Mouse (Mus musculus) midbrain, embryonic 13.5 days (tissue): ENCODE measurements around the gene Trim72. TPM values are rescaled to one million over a fixed set of nuclear protein-coding genes. Genes with fewer than 3 reads are reported as not detected.
"Not testable (repeated sequence)": the region's sequence is repeated elsewhere in the genome, so short reads cannot be mapped to it uniquely, and the experiment has no call there.

Source experiments
- ATAC-seq: fragments of 200-750 bp; cut with Nextera tagmentation; 2 replicates; pipeline ENCODE4 v1.8.0; 2017; ENCODE audit warnings: mild to moderate bottlenecking, moderate TSS enrichment, moderate library complexity
- H3K27ac ChIP-seq: fragments of 300-500 bp; sonication (generic); 2 replicates; pipeline ENCODE4 v1.5.1; 2015; ENCODE audit warnings: inconsistent platforms, mild to moderate bottlenecking, moderate library complexity
- H3K27me3 ChIP-seq: fragments of 300-500 bp; sonication (generic); 2 replicates; pipeline ENCODE4 v1.6.1; 2015; ENCODE audit warnings: mild to moderate bottlenecking, inconsistent platforms
- H3K36me3 ChIP-seq: fragments of 300-500 bp; sonication (generic); 2 replicates; pipeline ENCODE4 v1.6.1; 2015; ENCODE audit warnings: mild to moderate bottlenecking, inconsistent platforms
- H3K4me1 ChIP-seq: fragments of 300-500 bp; sonication (generic); replicated peaks from 2 replicates; pipeline ENCODE4 v1.6.1; 2015; ENCODE audit warnings: inconsistent platforms
- H3K4me2 ChIP-seq: fragments of 300-500 bp; sonication (generic); replicated peaks from 2 replicates; pipeline ENCODE4 v1.6.1; 2015; ENCODE audit warnings: moderate library complexity, mild to moderate bottlenecking, inconsistent platforms
- H3K4me3 ChIP-seq: fragments of 300-500 bp; sonication (generic); replicated peaks from 2 replicates; pipeline ENCODE4 v1.5.1; 2015; ENCODE audit warnings: mild to moderate bottlenecking, inconsistent platforms
- H3K9ac ChIP-seq: fragments of 300-500 bp; sonication (generic); replicated peaks from 2 replicates; pipeline ENCODE4 v1.6.1; 2015; ENCODE audit warnings: mild to moderate bottlenecking, inconsistent platforms
- H3K9me3 ChIP-seq: fragments of 300-500 bp; sonication (generic); 2 replicates; pipeline ENCODE4 v1.6.1; 2016; ENCODE audit warnings: mild to moderate bottlenecking, inconsistent platforms
- WGBS: fragments of 180-500 bp; shearing (Covaris S2); methylation state at CpG from one replicate; pipeline ENCODE4 v1.1.7; 2015; 5-methylcytosine and 5-hydroxymethylcytosine counted together
- polyA plus RNA-seq: library from polyadenylated mRNA; unstranded; fragments of >200 nt; fragmentation: Nextera tagmentation; extraction: Ambion mirVana; gene quantifications from 2 replicates; pipeline ENCODE4 v1.2.1, GENCODE M21; 2015

The Trim72 gene
- polyA plus RNA-seq, 1 experiment from 2014 or later, result not detected

DNA sequence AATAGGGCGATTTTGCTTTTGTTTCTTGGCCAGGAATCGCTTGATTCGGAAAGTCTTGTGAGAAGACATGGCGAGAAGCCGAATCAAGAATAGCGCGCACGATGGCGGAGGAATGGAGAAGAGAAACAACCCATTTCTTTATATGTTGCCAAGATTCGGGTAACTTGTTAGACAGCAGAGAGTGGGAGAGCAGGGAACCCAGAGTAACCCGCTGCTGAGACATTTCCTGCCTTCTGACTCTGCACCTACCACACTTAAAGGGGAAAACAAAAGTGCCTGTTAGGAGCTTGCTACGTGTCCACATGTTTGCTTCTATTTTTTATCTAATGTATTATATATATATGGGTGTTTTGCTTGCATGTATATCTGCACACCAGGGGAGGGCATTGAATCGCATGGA is 9.4 kb downstream of the Trim72 start:
- WGBS, result 91% methylated on average over 13 of the region's 13 CpGs
- no peaks in the 10 kb centered on the region for H3K4me1 ChIP-seq
- H3K36me3 ChIP-seq, result no peaks in the 10 kb centered on the region
- no peak overlapping the region for H3K27ac ChIP-seq
- H3K9me3 ChIP-seq, result no peaks in the 10 kb centered on the region
- no peak overlapping the region for H3K4me3 ChIP-seq
- no peak overlapping the region for H3K9ac ChIP-seq
- no peak for ATAC-seq
- no peak overlapping the region for H3K4me2 ChIP-seq
- no peaks in the 10 kb centered on the region for H3K27me3 ChIP-seq

DNA sequence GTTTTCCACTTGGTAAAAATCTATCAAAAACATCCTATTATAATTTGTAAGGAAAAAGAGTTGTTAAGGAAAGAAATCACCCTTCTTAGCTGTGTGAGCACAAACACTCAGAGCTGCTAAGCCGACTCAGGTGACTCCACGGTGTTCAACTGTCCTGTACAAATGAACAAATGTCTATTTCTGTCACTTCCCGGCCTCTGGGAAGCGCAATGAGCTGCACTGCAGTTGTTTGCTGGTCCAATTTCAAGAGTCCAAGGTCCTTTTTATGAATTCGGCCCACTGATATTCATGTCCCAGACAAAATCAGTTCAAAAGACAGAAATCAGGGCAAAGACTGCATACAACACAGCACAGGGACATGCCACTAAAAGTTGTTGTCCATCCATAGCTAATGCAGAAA is 12.4 kb downstream of the Trim72 start:
- WGBS, result 84% methylated on average over 5 of the region's 5 CpGs
- not testable (repeated sequence) for H3K36me3 ChIP-seq, H3K9ac ChIP-seq, ATAC-seq, H3K4me1 ChIP-seq, H3K9me3 ChIP-seq, H3K4me2 ChIP-seq, H3K4me3 ChIP-seq, H3K27me3 ChIP-seq, H3K27ac ChIP-seq

DNA sequence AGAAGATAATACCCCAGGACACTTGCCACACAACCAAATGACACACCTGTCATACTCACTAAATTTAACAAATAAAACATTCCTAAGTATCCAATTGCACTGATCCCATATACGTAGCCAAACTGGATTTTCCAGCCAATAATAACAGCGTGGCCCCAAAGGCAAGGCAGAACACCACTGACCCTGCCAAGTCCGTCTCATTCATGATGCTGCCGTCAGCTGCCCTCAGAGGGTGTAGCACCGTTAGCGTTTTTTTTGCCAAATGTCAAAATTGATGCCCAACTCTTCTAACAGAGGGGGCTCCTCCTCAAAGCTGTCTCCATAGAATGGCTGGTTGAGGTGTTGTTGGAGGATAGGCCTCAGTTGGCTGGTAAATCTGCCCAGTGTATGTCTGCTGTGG is 12.9 kb downstream of the Trim72 start:
- no peak overlapping the region for H3K4me3 ChIP-seq
- H3K9ac ChIP-seq, result no peak overlapping the region
- 91% methylated on average over 6 of the region's 6 CpGs for WGBS
- H3K27ac ChIP-seq, result no peak overlapping the region
- no peak for ATAC-seq
- no peaks in the 10 kb centered on the region for H3K4me1 ChIP-seq
- no peaks in the 10 kb centered on the region for H3K9me3 ChIP-seq
- no peak overlapping the region for H3K4me2 ChIP-seq
- no peaks in the 10 kb centered on the region for H3K36me3 ChIP-seq
- H3K27me3 ChIP-seq, result no peaks in the 10 kb centered on the region

DNA sequence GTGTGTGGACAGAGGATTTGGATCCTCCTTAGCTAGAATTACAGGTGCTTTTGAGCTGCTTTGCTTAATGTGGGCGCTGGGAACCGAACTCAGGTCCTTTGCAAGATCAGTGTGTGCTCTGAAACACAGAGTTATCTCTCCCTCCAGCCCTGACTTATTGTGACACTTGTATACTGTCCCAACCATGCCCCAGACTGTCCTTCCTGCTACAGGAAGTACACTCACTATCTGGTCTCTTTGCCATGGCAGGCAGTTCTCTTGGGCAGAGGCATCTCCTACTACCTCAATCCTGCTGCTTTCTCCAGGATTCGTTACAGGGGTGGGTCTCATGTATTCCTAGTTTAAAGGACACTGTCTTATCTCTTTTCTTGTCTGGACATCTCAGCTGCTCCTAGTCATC is 14.5 kb downstream of the Trim72 start:
- H3K9ac ChIP-seq, result no peak overlapping the region
- 84% methylated on average over 3 of the region's 3 CpGs for WGBS
- H3K4me2 ChIP-seq, result no peak overlapping the region
- no peak for ATAC-seq
- no peaks in the 10 kb centered on the region for H3K27me3 ChIP-seq
- H3K4me1 ChIP-seq, result no peaks in the 10 kb centered on the region
- no peaks in the 10 kb centered on the region for H3K36me3 ChIP-seq
- no peak overlapping the region for H3K27ac ChIP-seq
- no peak overlapping the region for H3K4me3 ChIP-seq
- no peaks in the 10 kb centered on the region for H3K9me3 ChIP-seq

DNA sequence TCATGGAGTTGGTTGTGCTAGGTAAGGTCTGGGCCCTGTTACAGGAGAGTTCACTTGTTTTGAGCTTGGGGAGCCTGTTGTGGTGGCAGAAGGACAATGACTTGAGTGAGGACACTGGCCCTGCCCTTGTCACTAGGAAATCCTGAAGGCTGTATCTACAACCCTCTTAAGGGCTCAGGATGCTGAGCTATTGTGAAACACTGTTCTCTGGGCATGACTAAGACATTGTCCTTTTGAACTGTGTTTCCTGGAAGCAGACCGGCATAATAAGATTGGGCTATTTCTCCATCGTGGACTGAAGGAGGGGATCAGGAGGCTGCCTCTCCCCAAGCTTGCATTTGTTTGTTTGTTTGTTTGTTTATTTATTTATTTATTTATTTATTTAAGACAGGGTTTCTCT is 15.4 kb downstream of the Trim72 start:
- Histone ChIP-seq H3K9me3 (no peaks in the 10 kb centered on the region), H3K4me1 (no peaks in the 10 kb centered on the region), H3K4me3 (no peak overlapping the region), H3K27ac (no peak overlapping the region), H3K9ac (no peak overlapping the region), H3K36me3 (no peaks in the 10 kb centered on the region), H3K27me3 (no peaks in the 10 kb centered on the region), H3K4me2 (no peak overlapping the region)
- WGBS, result 79% methylated on average over 2 of the region's 2 CpGs
- no peak for ATAC-seq

DNA sequence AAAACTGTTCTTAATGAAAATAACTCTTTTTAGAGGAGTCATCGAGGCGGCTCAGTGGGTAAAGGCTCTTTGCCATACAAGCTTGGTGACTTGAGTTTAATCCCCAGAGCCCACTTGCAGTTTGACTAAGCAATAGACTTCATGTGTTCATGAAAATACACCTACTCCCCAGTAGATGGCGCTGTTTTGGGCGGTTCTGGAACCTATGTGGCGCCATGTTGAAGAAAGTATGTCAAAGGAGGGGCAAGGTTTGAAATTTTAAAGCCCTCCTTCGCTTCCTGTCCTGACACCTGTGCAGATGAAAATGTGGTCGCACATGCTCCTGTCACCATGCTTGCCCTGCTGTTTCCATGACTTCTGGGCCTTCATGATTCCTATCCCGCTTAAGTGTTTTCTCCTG is 19.2 kb downstream of the Trim72 start:
- H3K36me3 ChIP-seq, result no peaks in the 10 kb centered on the region
- H3K9me3 ChIP-seq, result no peaks in the 10 kb centered on the region
- H3K27ac ChIP-seq, result no peak overlapping the region
- no peak overlapping the region for H3K9ac ChIP-seq
- no peaks in the 10 kb centered on the region for H3K4me1 ChIP-seq
- no peak overlapping the region for H3K4me2 ChIP-seq
- 63% methylated on average over 8 of the region's 8 CpGs for WGBS
- H3K27me3 ChIP-seq, result no peaks in the 10 kb centered on the region
- no peak for ATAC-seq
- no peak overlapping the region for H3K4me3 ChIP-seq

DNA sequence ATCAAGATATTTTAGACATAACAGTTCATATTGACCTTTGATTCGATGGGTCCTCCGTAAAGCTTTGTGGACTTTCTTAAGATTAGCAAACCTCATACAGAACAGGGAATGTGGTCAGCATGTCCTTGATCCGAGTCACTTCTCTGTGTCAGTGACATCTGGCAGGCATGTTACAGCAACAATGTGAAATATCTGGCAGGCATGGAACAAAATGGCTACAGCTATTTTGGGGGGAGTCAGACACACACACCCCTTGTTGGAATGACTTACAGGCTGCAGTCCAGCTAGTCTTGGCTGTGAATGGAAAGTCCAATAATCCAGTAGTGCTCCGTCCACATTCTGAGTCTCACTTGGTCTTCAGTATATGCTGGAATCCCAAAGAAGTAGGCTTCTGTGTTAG is 19.8 kb downstream of the Trim72 start:
- Histone ChIP-seq H3K4me1 (no peaks in the 10 kb centered on the region), H3K4me2 (no peak overlapping the region), H3K27me3 (no peaks in the 10 kb centered on the region), H3K4me3 (no peak overlapping the region), H3K36me3 (no peaks in the 10 kb centered on the region), H3K27ac (no peak overlapping the region), H3K9me3 (no peaks in the 10 kb centered on the region), H3K9ac (no peak overlapping the region)
- 96% methylated on average over 4 of the region's 4 CpGs for WGBS
- no peak for ATAC-seq

DNA sequence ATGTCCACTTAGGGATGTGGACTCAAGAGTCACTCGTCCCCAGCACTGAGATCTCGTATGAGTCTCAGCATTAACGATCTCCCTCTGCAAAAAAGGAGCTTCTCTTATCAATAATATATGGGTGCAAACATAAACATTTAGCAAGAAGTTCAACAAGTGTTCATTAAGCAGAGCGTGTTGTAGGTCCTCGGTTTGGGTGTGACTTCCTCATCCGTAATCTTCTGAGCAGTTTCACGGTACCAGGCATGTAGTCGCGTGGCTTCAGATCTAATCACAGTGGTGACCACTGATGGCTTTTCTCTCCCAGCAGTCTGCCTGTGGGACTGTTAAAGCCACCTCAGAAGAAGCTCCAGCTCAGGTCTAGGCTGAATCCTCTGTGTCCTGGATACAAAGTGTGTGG is 20.6 kb downstream of the Trim72 start:
- H3K4me2 ChIP-seq, result no peak overlapping the region
- no peaks in the 10 kb centered on the region for H3K4me1 ChIP-seq
- 90% methylated on average over 9 of the region's 9 CpGs for WGBS
- ATAC-seq, result no peak
- H3K9ac ChIP-seq, result no peak overlapping the region
- H3K4me3 ChIP-seq, result no peak overlapping the region
- no peaks in the 10 kb centered on the region for H3K27me3 ChIP-seq
- no peaks in the 10 kb centered on the region for H3K36me3 ChIP-seq
- no peaks in the 10 kb centered on the region for H3K9me3 ChIP-seq
- no peak overlapping the region for H3K27ac ChIP-seq

DNA sequence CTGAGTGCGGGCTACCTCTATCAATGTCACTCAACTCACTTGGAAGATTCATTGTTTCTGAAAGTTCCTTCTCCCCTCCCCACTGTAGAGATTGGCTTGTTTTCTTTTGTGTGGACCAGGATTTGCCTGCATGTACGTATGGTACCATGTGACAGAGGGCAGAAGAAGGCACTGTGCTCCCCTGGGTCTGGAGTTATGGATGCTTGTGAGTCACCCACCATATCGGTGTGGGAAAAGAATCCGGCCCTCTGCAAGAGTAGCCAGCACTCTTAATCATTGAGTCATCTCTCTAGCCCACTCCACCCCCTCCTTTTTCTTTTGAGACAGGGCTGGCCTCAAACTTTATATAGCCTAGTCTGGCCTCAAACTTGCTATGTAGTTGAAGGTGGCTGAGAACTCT is 21.2 kb downstream of the Trim72 start:
- Histone ChIP-seq H3K36me3 (no peaks in the 10 kb centered on the region), H3K4me3 (no peak overlapping the region), H3K4me1 (no peaks in the 10 kb centered on the region), H3K4me2 (no peak overlapping the region), H3K27ac (no peak overlapping the region), H3K9ac (no peak overlapping the region), H3K27me3 (no peaks in the 10 kb centered on the region), H3K9me3 (no peaks in the 10 kb centered on the region)
- WGBS, result 87% methylated on average over 4 of the region's 4 CpGs
- no peak for ATAC-seq

DNA sequence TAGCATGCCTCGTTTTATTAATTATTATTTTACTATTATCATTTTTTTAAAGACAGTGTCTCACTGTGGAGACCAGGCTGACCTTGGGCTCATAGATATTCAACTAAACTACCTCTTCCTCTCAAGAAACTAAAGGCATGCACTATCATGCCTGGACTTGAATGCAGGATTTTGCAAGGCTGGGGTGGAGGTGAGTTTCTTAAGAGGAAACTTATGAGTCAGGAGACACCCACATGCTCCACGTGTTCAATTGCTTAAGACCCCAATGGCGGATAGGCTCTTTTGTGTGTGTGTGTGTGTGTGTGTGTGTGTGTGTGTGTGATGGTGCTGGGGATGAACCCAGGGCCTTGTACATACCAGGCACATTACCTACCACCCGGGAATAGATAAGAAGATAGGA is 21.6 kb downstream of the Trim72 start:
- no peak for ATAC-seq
- Histone ChIP-seq H3K9ac (no peak overlapping the region), H3K4me1 (no peaks in the 10 kb centered on the region), H3K36me3 (no peaks in the 10 kb centered on the region), H3K4me2 (no peak overlapping the region), H3K4me3 (no peak overlapping the region), H3K9me3 (no peaks in the 10 kb centered on the region), H3K27me3 (no peaks in the 10 kb centered on the region), H3K27ac (no peak overlapping the region)
- 87% methylated on average over 4 of the region's 4 CpGs for WGBS

DNA sequence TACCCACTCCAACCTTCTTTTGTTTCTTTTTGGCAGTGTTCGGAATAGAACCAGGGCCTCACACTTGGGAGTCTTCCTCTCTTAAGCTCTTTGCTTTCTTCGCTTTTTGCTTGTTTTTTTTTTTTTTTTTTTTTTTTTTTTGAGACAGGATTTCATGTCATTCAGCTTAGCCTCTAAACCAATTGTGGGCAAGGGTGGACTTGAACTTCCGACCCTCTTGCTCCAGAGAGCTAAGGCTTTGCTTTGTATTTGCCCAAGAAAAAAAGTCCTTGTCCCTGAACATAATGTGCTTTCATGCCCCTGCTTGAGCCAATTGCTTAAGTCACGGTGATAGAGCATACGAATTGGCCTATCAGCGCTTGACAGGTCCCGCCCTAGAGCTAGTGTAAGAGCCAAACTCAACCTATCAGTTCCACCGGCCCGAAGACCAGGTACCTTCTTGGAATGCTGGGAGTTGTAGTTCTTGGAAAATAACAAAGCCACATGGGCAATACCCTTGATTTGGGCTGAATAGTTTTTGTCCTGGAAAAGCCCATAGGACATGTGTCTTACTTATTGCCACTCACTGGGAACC is 27.7 kb downstream of the Trim72 start:
- Histone ChIP-seq H3K27me3 (no peaks in the 10 kb centered on the region), H3K9me3 (no peaks in the 10 kb centered on the region), H3K4me2 (no peak overlapping the region), H3K27ac (no peak overlapping the region), H3K9ac (no peak overlapping the region), H3K4me1 (no peaks in the 10 kb centered on the region), H3K36me3 (no peaks in the 10 kb centered on the region), H3K4me3 (no peak overlapping the region)
- no peak for ATAC-seq
- WGBS, result 38% methylated on average over 9 of the region's 9 CpGs

DNA sequence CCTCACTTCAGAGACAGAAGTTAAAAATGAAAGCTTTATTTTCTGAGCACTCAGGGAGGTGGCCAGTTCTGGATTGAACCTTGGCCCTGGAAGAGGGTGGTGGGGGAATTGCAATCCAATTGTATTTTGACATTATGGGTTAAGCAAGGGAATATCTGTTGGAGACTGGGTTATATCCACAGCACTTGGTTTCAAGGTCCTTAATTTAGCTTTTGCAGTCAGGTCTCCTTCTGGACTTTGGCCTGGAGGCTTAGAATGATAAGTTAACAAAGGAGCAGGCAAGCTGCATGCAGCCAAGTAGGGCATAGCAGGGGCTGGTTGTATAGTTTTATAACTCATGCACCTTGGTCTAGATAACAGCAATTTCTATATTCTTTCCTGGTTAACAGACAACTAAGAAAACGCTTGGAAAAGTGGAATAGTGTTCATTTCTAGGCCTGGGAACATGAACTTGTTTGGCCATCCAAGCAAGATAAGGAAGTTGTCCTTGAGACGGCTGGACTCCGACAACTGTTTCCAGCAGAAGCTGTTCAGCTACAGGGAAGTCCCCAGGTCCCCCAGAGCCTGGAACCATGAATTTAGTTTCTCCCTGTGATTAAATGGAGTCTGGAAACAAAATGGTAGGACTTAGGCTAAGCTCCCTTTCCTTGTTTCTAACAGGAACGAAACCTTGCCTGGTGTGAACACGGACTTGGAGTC is 28.7 kb downstream of the Trim72 start:
- Histone ChIP-seq H3K36me3 (no peaks in the 10 kb centered on the region), H3K27ac (no peak overlapping the region), H3K9me3 (no peaks in the 10 kb centered on the region), H3K27me3 (no peaks in the 10 kb centered on the region), H3K9ac (no peak overlapping the region), H3K4me2 (no peak overlapping the region), H3K4me3 (no peak overlapping the region), H3K4me1 (no peaks in the 10 kb centered on the region)
- 92% methylated on average over 5 of the region's 5 CpGs for WGBS
- ATAC-seq, result no peak

DNA sequence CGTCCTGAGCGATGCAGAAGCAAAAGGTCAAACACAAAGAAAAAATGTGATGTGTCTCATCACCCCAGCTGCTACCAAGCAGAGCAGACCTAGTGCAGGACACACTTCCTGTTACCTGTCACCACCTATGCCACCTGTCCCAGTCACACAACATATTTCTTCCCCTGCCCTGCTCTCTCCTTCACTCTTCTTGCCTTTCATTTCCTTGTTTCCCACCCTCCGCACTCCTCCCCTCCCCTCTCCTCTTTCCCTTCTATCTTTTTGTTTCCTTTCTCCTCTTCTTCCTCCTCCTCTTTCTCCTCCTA is 29.2 kb downstream of the Trim72 start:
- Histone ChIP-seq H3K4me1 (no peaks in the 10 kb centered on the region), H3K27ac (no peak overlapping the region), H3K27me3 (no peaks in the 10 kb centered on the region), H3K4me2 (no peak overlapping the region), H3K9ac (no peak overlapping the region), H3K4me3 (no peak overlapping the region), H3K9me3 (no peaks in the 10 kb centered on the region), H3K36me3 (no peaks in the 10 kb centered on the region)
- WGBS, result 96% methylated on average over 3 of the region's 3 CpGs
- ATAC-seq, result no peak
